13 mouse cellular contexts compared by ENCODE assay signal in the genomic region with DNA sequence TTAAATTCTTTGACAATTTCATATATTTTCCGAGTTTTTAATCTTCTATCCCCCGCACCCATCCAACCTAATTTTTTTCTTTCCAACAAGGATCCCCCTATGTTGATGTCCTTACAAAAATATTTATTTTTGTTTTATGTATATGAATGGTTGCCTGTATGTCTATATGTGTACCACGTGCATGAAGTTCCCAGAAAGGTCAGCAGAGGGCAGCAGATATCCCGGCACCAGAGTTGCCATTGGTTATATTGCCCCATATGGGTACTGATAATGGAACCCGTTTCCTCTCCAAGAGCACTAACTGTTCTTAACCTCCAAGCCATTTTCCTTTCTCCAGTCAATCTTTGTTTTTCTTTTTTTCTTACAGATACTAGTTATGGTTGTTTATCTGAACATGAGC.
DNase-seq lines count a peak whose midpoint lies in the region; ATAC-seq and TF ChIP-seq lines count a peak whose summit lies in the region.
"Had no signal": no experiment of that assay in that cellular context is flagged by ENCODE, and none has a peak within 500 bp of the region (broad histone marks: within the 10 kb centered on the region; RNA-seq: fewer than 3 reads in every experiment).

No protein-coding gene starts in this region.

- DNase-seq in kidney, adult 2 months, result no peak
- no peak for DNase-seq in kidney, postnatal 10 days
- peak; percentile 1 for DNase-seq in A20 (ENCODE audit: low read depth, low spot score)
- peak; percentile 22 for DNase-seq in MEL-GATA-1-ER (ENCODE audit: extremely low read depth, low read depth)
- DNase-seq in liver, postnatal 0 days, result peak; percentile 31
- DNase-seq in layer of hippocampus, postnatal 14 days (ENCODE audit: low spot score in 2 of 2), result no peak
- DNase-seq in gastrocnemius, postnatal 10 days, result no peak
- DNase-seq in urinary bladder, adult 2 months (ENCODE audit: low spot score), result no peak
- DNase-seq: cerebellum, adult 18-20 months; lung, postnatal 4 days; right cerebral cortex, postnatal 14 days had no signal

- H3K9ac ChIP-seq in liver, postnatal 0 days (replicated peaks), result no peak overlapping the region

- no peaks in the 10 kb centered on the region; the same call in 1 of the 2 replicates for H3K27me3 ChIP-seq in kidney, adult 2 months (replicated peaks; ENCODE audit: control insufficient read depth, insufficient read depth, low read length)
- H3K27me3 ChIP-seq in liver, postnatal 0 days (ENCODE audit: insufficient read depth, low read length), result no peaks in the 10 kb centered on the region

- 94% methylated on average over 5 of the region's 5 CpGs for WGBS in kidney, adult 2 months
- 76% methylated on average over 5 of the region's 5 CpGs for WGBS in liver, postnatal 0 days (ENCODE audit: insufficient replicate concordance)

- H3K9me3 ChIP-seq in liver, postnatal 0 days (ENCODE audit: low read length), result no peaks in the 10 kb centered on the region
- H3K9me3 ChIP-seq: heart, embryonic 10.5 days had no signal

- no peaks in the 10 kb centered on the region for H3K36me3 ChIP-seq in kidney, adult 2 months (ENCODE audit: control insufficient read depth, insufficient read depth, low read length)
- no peaks in the 10 kb centered on the region for H3K36me3 ChIP-seq in liver, postnatal 0 days (replicated peaks; ENCODE audit: insufficient read depth, low read length)
- H3K36me3 ChIP-seq: heart, embryonic 10.5 days had no signal

- H3K4me1 ChIP-seq in kidney, adult 2 months (ENCODE audit: control insufficient read depth, insufficient read depth, low read length), result no peaks in the 10 kb centered on the region
- H3K4me1 ChIP-seq in liver, postnatal 0 days (ENCODE audit: insufficient read depth), result no peaks in the 10 kb centered on the region
- H3K4me1 ChIP-seq: heart, embryonic 10.5 days had no signal

- no peak overlapping the region for H3K4me3 ChIP-seq in kidney, adult 2 months (ENCODE audit: insufficient read depth, low read depth, low read length)
- no peak overlapping the region for H3K4me3 ChIP-seq in liver, postnatal 0 days (ENCODE audit: low read depth, low read length)
- H3K4me3 ChIP-seq: erythroblast, embryonic 14.5 days; heart, embryonic 10.5 days had no signal

- no peak for TF ChIP-seq EP300 in liver, postnatal 0 days (IDR thresholded peaks at IDR 0.05; ENCODE audit: low read depth)

- no peak for ATAC-seq in liver, postnatal 0 days

- H3K27ac ChIP-seq in kidney, adult 2 months (ENCODE audit: insufficient read depth, low read depth, low read length), result no peak overlapping the region
- H3K27ac ChIP-seq in liver, postnatal 0 days (ENCODE audit: low read depth), result no peak overlapping the region
- H3K27ac ChIP-seq: heart, embryonic 10.5 days had no signal

- H3K4me2 ChIP-seq in liver, postnatal 0 days (ENCODE audit: low read depth, low read length), result no peak overlapping the region

- TF ChIP-seq POLR2A in kidney, adult 2 months (IDR thresholded peaks at IDR 0.05; ENCODE audit: low read depth, low read length), result no peak

- 0 out of 2 replicates have a peak, but pooled peaks have one; percentile 8 for TF ChIP-seq CTCF in kidney, adult 2 months (conservative IDR thresholded peaks at IDR 0.05; ENCODE audit: insufficient read depth, insufficient read length, low read depth, low read length)
- peak; percentile 57 for TF ChIP-seq CTCF in liver, postnatal 0 days (IDR thresholded peaks at IDR 0.05; ENCODE audit: low read depth)

Comparison
In these comparisons a context has a peak if more than half of its experiments do, and no peak if none do; other contexts are left out.
1. DNase-seq: peak in A20 (single experiment), MEL-GATA-1-ER (single experiment) and liver, postnatal 0 days (single experiment); none in kidney, adult 2 months (single experiment), kidney, postnatal 10 days (single experiment), layer of hippocampus, postnatal 14 days (0 of 2), gastrocnemius, postnatal 10 days (single experiment) and urinary bladder, adult 2 months (single experiment).